Mouse (Mus musculus) thymus, postnatal 25 days (tissue): ENCODE data around the gene Snta1.

Source experiments
- DNase-seq: peaks from one replicate; pipeline ENCODE4 v3.0.0; 2022

Snta1 gene

GRCm38 (mm10) chr2:154420942-154421731 is 13.2 kb upstream of the Snta1 start:
- no peak for DNase-seq

GRCm38 (mm10) chr2:154419631-154420515 is 12.0 kb upstream of the Snta1 start:
- no peak for DNase-seq

- DNase-seq, result no peak
These were observed 10.1 kb upstream of the Snta1 start for GRCm38 (mm10) chr2:154418001-154418400.

- peak; percentile 66 for DNase-seq
These were observed 9.2 kb upstream of the Snta1 start for GRCm38 (mm10) chr2:154417107-154417506.

- peak; percentile 35 for DNase-seq
These were observed 4.2 kb upstream of the Snta1 start for GRCm38 (mm10) chr2:154412018-154412666.

- DNase-seq, result no peak
These were observed 2.5 kb upstream of the Snta1 start for GRCm38 (mm10) chr2:154410355-154410754.

GRCm38 (mm10) chr2:154407063-154407642 is 746 bp downstream of the Snta1 start:
- no peak for DNase-seq

- no peak for DNase-seq
These were observed 2.4 kb downstream of the Snta1 start for GRCm38 (mm10) chr2:154405447-154405994.

GRCm38 (mm10) chr2:154402811-154403210 is 5.1 kb downstream of the Snta1 start:
- no peak for DNase-seq

- DNase-seq, result no peak
These were observed 5.9 kb downstream of the Snta1 start for GRCm38 (mm10) chr2:154401976-154402375.

GRCm38 (mm10) chr2:154399325-154399724 is 8.6 kb downstream of the Snta1 start:
- no peak for DNase-seq

- DNase-seq, result no peak
These were observed 9.6 kb downstream of the Snta1 start for GRCm38 (mm10) chr2:154398267-154398666.

- no peak for DNase-seq
These were observed 11.4 kb downstream of the Snta1 start for GRCm38 (mm10) chr2:154396529-154396928.

GRCm38 (mm10) chr2:154394602-154395001 is 13.3 kb downstream of the Snta1 start:
- DNase-seq, result no peak

- DNase-seq, result no peak
These were observed 17.5 kb downstream of the Snta1 start for GRCm38 (mm10) chr2:154390180-154390964.

- no peak for DNase-seq
These were observed 28.8 kb downstream of the Snta1 start for GRCm38 (mm10) chr2:154379103-154379502.

- DNase-seq, result no peak
These were observed 32.9 kb downstream of the Snta1 start for GRCm38 (mm10) chr2:154374807-154375601.

- peak; percentile 71 for DNase-seq
These were observed 33.8 kb downstream of the Snta1 start for GRCm38 (mm10) chr2:154373961-154374632.

- DNase-seq, result peak; percentile 5
These were observed 34.9 kb downstream of the Snta1 start, which contains the start of gene Cdk5rap1 for GRCm38 (mm10) chr2:154372842-154373500. TSS of gene Cdk5rap1 (minus strand) at chr2:154373010.
